Mouse (Mus musculus) spleen, postnatal 36 days (tissue): ENCODE measurements around the gene Olfr126.

Source experiments
- DNase-seq, 2 experiments: peaks; one replicate each; pipeline ENCODE4 v3.0.0; 2022; ENCODE audit warnings: low spot score in 2 of 2, mixed read lengths in 1 of 2

Olfr126 gene

GRCm38 (mm10) chr17:37847183-37847582 is at the start of gene Olfr126:
Olfr126 (plus strand) TSS chr17:37847483.
- no peak for DNase-seq

- no peak for DNase-seq
Measured at GRCm38 (mm10) chr17:37799588-37799987, 47.7 kb upstream of the Olfr126 start, which contains the start of gene Olfr124. Olfr124 (plus strand) TSS chr17:37799888.

GRCm38 (mm10) chr17:37832649-37833048 is 14.6 kb upstream of the Olfr126 start, which contains the start of gene Olfr125:
Olfr125 (plus strand) TSS chr17:37832949.
- DNase-seq, result no peak

GRCm38 (mm10) chr17:37863901-37864300 is 16.6 kb downstream of the Olfr126 start:
- DNase-seq, result no peak

- DNase-seq, result no peak
Measured at GRCm38 (mm10) chr17:37869676-37870205, 22.5 kb downstream of the Olfr126 start.

GRCm38 (mm10) chr17:37873830-37874229 is 26.5 kb downstream of the Olfr126 start:
- no peak for DNase-seq

GRCm38 (mm10) chr17:37900137-37900536 is 52.9 kb downstream of the Olfr126 start, which contains the start of gene Olfr127:
Olfr127 (plus strand) TSS chr17:37900437.
- DNase-seq, result no peak
